Mouse (Mus musculus) skeletal muscle tissue, adult 2 months (tissue): ENCODE measurements around the gene Pde3a.

Experiments
- DNase-seq: peaks from one replicate; pipeline ENCODE4 v3.0.0-alpha.2; 2012; ENCODE audit warnings: low read depth, low spot score

The Pde3a gene

DNA sequence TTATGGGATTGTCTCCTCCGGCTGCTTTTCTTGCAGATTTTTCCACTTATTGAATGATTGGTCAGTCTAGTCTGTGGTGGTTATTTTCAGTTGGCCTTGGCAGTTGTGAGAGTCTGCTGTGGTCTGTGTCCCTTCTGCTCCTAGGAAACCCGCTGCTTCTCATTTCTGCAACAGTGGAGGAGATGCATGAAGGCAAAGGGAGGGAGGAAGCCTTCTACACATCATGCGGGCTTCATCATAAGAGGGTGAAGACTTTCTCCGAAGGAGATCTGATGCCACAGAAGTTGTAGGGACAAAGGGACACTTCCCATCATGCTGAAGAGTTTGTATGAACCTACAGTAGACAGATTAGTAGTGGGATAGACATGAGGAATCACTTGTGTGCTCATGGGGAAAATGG, 16.2 kb downstream of the Pde3a start:
- no peak for DNase-seq

DNA sequence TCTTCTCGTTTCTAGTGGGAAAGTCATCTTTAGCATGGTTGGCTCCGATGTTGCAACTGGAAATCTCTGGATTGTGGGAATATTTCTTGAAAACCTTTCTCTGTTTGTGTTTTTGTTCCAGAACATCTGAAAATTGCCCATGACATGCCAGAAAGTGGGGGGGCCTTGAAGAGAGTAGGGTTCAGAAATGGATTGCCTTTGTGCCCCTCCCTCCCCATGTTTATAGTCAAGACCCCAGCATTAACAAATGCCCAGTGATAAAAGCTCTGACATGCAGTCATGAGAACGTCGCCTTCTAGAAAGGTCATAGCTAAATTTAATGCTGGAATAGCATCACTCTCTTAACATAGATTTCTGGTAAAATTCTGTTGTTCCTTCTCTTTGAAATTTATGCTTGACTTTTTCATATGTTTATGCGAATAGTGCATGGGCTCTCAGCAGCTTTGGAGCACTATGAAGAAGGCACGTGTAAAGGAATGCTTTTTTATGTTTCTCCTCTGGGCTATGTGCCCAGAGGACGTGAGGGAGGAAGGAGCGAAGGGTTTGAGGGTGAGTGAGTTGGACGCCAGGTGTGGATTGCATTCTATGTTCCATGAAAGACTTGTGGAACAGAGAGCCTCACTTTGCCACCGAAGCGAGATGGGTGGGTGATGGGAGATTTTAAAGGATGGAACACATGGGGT, 19.0 kb downstream of the Pde3a start:
- DNase-seq = no peak

- DNase-seq = no peak
These were observed 19.8 kb downstream of the Pde3a start for GRCm38 (mm10) chr6:141268871-141269270.

DNA sequence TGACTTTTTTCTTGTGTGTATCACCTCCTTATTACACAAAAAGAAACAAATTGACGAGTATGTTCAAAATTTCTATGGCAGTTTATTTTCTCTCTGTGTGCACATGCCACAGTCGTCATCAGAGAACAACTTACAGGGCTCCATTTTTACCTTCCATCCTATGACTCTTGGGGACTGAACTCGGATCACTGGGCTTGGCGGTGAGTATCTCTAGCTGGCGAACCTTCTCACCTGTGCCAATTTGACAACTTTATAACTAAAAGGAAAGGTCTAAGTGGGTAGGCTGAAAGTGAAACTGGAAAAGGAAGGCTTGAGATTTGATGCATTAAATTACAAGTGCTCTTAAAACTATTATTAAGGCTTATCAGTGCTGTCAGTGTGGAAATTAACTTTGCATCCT, 22.1 kb downstream of the Pde3a start:
- no peak for DNase-seq

- DNase-seq = no peak
These were observed 22.5 kb downstream of the Pde3a start for GRCm38 (mm10) chr6:141271579-141271978.

GRCm38 (mm10) chr6:141273685-141274084, 24.6 kb downstream of the Pde3a start:
- DNase-seq = no peak

DNA sequence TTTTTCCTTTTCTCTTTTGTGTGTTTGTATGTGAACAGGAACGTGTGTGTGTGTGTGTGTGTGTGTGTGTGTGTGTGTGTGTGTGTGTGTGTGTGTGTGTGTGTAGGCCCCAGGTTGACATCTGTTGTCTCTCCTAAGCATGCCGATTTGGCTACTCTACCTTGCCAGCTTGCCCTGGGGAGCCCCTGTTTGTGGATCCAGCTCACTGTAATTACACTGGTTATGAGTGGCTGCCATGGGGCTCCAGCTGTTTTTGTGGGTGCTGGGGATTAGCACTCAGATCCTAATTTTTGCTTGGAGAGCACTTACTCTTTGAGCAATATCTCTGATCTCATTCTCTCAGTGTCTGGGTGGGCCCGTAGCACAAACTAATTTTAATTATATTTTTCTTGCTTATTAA, 32.6 kb downstream of the Pde3a start:
- no peak for DNase-seq

DNA sequence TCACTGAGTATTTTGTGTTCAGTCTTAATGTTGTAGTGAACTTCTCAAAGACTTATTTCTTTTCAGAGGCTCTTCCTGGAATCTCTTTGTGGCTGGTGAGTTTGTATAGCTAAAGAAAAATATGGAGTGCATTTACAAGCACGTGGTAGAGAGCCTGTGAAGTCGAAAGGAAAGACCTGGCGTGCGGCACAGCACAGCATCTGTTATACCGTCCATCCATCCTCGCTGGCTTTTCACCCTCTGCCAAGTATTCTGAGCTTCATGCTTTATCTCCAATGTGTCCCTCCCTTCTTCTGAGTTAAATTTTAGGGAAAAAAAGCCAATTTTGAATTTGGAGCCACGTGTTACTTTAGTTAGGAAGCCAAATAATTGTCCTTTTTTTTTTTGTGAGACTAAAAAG, 33.7 kb downstream of the Pde3a start:
- no peak for DNase-seq

DNA sequence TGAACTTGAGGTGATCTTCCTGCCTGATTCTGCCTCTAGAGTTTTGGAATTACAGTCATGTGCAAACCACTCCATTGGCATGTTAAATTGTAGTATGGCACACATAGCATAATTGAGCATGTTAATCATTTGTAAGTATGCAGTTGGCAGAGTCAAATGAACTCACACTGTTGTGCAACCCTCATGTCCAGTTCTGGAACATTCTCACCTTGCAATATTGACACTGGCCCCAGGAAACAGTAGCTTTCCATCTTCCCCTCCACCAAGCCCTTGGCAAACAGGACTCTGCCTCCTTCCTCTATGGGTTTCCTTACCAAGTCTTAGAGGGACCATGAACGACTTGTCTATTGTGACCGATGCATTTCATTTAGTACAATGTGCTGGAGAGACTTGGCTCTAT, 42.1 kb downstream of the Pde3a start:
- DNase-seq = no peak

GRCm38 (mm10) chr6:141292826-141293459, 43.9 kb downstream of the Pde3a start:
- DNase-seq = no peak

GRCm38 (mm10) chr6:141293460-141293853, 44.4 kb downstream of the Pde3a start:
- DNase-seq = no peak

DNA sequence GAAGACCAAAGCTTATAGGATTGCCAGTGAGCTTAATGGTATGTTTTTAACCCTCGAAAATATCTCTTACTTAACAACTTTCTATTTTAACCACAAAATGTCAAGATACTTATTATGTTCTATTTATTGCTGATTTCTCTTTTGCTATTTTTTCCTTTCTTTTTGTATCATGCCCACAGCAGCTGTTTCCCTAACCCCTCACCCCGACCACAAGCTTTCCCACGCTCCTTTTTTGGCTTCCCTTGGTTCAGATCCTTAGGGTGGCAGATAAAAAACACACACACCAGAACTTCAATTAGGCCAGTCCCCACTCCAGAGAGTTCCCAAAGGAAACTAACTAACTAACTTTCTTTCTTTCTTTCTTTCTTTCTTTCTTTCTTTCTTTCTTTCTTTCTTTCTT, 46.2 kb downstream of the Pde3a start:
- no peak for DNase-seq

- DNase-seq = no peak
These were observed 53.0 kb downstream of the Pde3a start for GRCm38 (mm10) chr6:141301750-141302748.

GRCm38 (mm10) chr6:141302842-141303241, 53.8 kb downstream of the Pde3a start:
- no peak for DNase-seq

GRCm38 (mm10) chr6:141307326-141307725, 58.3 kb downstream of the Pde3a start:
- no peak for DNase-seq

GRCm38 (mm10) chr6:141308451-141308850, 59.4 kb downstream of the Pde3a start:
- peak; percentile 73 for DNase-seq

GRCm38 (mm10) chr6:141309872-141310271, 60.8 kb downstream of the Pde3a start:
- DNase-seq = no peak

DNA sequence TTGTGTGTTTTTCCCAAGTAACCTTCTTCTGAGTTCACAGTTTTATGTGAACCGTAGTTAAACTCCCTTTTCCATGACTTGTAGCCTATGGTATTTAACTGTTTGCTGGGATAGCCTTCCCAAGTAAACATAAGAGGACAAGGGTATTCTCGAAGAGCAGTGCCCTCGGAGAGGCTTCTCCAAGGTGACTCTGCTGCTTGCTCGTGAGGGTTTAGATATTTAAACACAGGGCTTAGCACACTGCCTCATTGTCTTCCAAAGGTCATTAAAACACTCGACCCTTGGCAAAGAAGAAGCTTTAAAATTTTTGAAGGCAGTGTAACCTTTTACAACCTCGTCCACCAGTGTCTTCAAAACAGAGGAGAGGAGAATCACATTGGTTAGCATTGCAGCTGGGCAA, 61.3 kb downstream of the Pde3a start:
- no peak for DNase-seq

DNA sequence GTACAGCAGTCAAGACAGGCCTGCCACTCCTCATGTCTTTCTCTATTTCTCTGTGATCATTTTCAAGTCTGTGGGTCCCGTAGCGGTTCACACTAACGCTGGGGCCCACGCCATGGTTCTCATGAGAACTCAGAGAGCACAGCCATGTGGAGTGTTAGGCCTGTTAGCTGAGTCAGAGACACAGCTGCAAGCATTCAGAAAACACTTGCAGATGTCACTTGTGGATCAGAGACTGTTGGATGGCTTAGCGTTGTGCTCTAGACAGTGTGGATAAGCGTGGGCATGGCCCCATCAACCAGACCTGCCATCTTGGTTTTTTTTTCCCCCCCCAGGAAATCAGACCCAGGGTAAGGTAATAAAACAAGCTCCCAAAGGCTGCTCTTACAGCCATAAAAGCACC, 62.5 kb downstream of the Pde3a start:
- peak; percentile 21 for DNase-seq

GRCm38 (mm10) chr6:141313112-141313511, 64.0 kb downstream of the Pde3a start:
- no peak for DNase-seq

DNA sequence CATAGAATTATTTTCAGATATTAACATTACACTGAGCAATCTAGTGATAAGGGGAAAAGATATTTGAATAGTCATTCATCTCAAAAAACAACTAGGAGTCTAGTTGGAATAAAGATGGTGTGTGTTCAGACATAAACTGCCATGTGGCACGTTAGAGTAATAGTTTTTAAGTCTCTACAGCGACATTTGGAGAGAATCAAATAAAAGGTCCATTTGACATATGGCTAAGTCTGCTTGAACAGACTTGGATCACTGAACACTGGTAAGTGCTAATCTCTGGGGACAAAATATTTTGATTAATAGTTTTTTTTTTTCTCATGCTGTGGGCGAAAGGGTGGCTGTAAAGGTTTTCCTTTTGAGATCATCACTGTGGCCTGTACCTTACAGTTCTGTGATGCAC, 69.4 kb downstream of the Pde3a start:
- DNase-seq = no peak

DNA sequence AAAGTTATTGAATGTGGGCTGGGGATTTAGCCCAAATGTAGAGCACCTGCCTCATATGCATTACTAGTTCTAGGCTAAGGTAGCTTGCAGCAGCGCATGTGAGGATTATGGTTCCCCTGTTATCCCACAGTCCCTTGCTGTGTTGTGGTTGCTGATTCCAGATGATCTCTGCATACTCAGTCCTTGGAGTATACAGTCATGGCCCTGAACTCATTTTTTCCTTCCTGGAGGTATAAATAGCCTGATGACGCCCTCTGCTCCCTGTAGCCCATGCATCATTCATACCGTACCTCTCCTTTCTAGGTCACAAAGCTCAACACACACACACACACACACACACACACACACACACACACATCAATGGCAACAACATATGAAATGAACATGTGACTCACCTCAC, 72.2 kb downstream of the Pde3a start:
- no peak for DNase-seq
